Mouse (Mus musculus) hindbrain, embryonic 10.5 days (tissue): Measurements from ENCODE around the gene Rhot2. TPM values are rescaled to one million over a fixed set of nuclear protein-coding genes. Genes with fewer than 3 reads are reported as not detected.

ENCODE experiments used
- DNase-seq: peaks from one replicate; pipeline ENCODE4 v3.0.0-alpha.2; 2017; ENCODE audit warnings: low spot score
- H3K27ac ChIP-seq: fragments of 300-500 bp; sonication (generic); 2 replicates; pipeline ENCODE4 v1.5.1; 2016; ENCODE audit warnings: mild to moderate bottlenecking, moderate library complexity
- H3K27me3 ChIP-seq: fragments of 300-500 bp; sonication (generic); 2 replicates; pipeline ENCODE4 v1.6.1; 2016; ENCODE audit warnings: mild to moderate bottlenecking; ENCODE audit not compliant: poor library complexity, insufficient read depth, severe bottlenecking
- H3K36me3 ChIP-seq: fragments of 300-500 bp; sonication (generic); 2 replicates; pipeline ENCODE4 v1.6.1; 2016; ENCODE audit warnings: mild to moderate bottlenecking, moderate library complexity
- H3K4me1 ChIP-seq: fragments of 300-500 bp; sonication (generic); replicated peaks from 2 replicates; pipeline ENCODE4 v1.6.1; 2016; ENCODE audit warnings: mild to moderate bottlenecking
- H3K4me3 ChIP-seq: fragments of 300-500 bp; sonication (generic); 2 replicates; pipeline ENCODE4 v1.5.1; 2016; ENCODE audit warnings: mild to moderate bottlenecking, moderate library complexity
- H3K9me3 ChIP-seq: fragments of 300-500 bp; sonication (generic); 2 replicates; pipeline ENCODE4 v1.6.1; 2016; ENCODE audit warnings: mild to moderate bottlenecking, moderate library complexity
- WGBS: fragments of 180-500 bp; shearing (Covaris S2); methylation state at CpG from one replicate; pipeline ENCODE4 v1.1.7; 2016; 5-methylcytosine and 5-hydroxymethylcytosine counted together
- polyA plus RNA-seq: library from polyadenylated mRNA; unstranded; fragments of >200 nt; fragmentation: Nextera tagmentation; extraction: Ambion mirVana; gene quantifications from 2 replicates; pipeline ENCODE4 v1.2.1, GENCODE M21; 2016

Rhot2 gene
- polyA plus RNA-seq, 1 experiment from 2014 or later: 18.8 TPM

DNA sequence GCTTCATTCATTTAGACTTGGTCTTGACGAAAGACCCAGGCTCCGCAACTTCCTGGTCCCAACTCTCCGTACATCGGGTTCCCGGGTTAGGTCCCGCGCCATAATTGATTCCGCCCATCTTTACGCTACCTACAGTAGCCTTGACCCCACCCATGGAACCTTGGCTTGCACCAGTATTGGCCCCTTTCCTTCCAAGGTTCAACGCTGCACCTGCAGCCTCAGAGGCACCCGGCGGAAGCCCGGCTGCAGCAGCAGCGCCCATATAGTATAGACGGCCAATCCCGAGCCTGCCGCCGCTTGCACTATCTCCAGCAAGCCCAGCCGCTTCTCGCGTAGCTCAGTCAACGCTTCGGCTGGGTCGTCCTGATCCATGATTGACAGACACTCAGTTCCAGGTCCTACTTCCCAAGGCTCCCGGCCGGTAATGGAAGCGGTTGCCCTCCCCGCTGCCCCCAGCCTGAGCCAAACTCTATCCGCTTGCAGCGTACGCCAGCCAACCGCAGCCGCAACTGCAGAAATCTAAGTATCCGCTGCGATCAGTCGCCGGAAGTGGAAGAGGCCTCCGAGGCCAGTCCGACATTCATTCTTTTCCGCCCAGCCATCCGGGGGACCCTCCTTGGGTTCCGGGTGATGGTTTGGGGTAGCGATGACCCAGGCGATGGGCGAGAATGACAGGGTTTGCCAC, 52.7 kb downstream of the Rhot2 start:
- Histone ChIP-seq H3K36me3 (peaks cover 61% of the 10 kb centered on the region), H3K4me1 (peaks cover 67% of the 10 kb centered on the region), H3K27ac (peak overlapping the region; percentile 95), H3K27me3 (no peaks in the 10 kb centered on the region), H3K9me3 (no peaks in the 10 kb centered on the region), H3K4me3 (peak overlapping the region; percentile 86)
- under 1% methylated on average over 45 of the region's 45 CpGs for WGBS
- peak; percentile 86 for DNase-seq

DNA sequence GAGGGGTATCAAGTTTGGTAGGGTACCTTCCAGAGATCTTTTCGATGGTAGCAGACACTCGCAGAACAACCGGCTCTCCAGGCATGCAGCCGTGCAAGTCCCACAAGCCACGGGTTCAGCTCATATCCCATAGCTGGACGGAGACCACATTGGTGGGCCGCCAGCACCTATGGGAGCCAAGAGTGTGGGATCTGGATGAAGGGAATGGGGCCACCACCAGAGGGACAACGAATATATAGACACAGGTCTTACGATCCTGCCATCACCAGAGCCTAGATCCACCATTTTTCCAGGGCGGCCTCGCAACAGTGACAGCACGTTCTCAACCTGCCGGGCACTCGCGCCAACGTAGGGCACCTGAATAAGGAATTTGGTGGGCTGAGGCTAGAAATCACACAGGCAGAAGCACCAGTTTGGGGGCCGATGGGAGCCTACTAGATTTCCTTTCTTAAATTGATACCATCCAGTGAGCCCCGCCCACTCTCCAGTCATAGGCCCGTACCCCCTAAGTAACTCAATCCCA, 53.3 kb downstream of the Rhot2 start:
- H3K36me3 ChIP-seq: peaks cover 66% of the 10 kb centered on the region
- peaks cover 62% of the 10 kb centered on the region for H3K4me1 ChIP-seq
- peak overlapping the region; percentile 86 for H3K4me3 ChIP-seq
- peak; percentile 45 for DNase-seq
- no peaks in the 10 kb centered on the region for H3K27me3 ChIP-seq
- WGBS: 31% methylated on average over 19 of the region's 19 CpGs
- H3K9me3 ChIP-seq: no peaks in the 10 kb centered on the region
- H3K27ac ChIP-seq: peak overlapping the region; percentile 95

Other genes starting within 250 kb of the Rhot2 start
- gene Gng13, start 127.7 kb downstream of the Rhot2 start, polyA plus RNA-seq: 2.4 and 4.4 TPM in 2 replicates
- gene Chtf18, start 117.4 kb downstream of the Rhot2 start, polyA plus RNA-seq: 47.2 and 60.4 TPM in 2 replicates
- 22.2 and 24.8 TPM in 2 replicates for gene Rpusd1, start 117.2 kb downstream of the Rhot2 start, polyA plus RNA-seq
- not detected in 2 replicates for gene Mslnl, start 108.8 kb downstream of the Rhot2 start, polyA plus RNA-seq
- gene Msln, start 90.5 kb downstream of the Rhot2 start, polyA plus RNA-seq: 0.33 TPM in 1 of 2 replicates, not detected in the other
- 25.3 and 25.7 TPM in 2 replicates for gene Narfl, start 71.1 kb downstream of the Rhot2 start, polyA plus RNA-seq
- 68.1 and 88.5 TPM in 2 replicates for gene Haghl, start 59.2 kb downstream of the Rhot2 start, polyA plus RNA-seq
- 0.95 and 1.2 TPM in 2 replicates for gene Ccdc78, start 58.3 kb downstream of the Rhot2 start, polyA plus RNA-seq
- gene Fam173a, start 52.0 kb downstream of the Rhot2 start, polyA plus RNA-seq: 68.1 and 76.0 TPM in 2 replicates
- 3.4 and 4.5 TPM in 2 replicates for gene AC134908.4, start 49.2 kb downstream of the Rhot2 start, polyA plus RNA-seq
- 174 and 193 TPM in 2 replicates for gene Metrn, start 47.7 kb downstream of the Rhot2 start, polyA plus RNA-seq
- gene Fbxl16, start 35.8 kb downstream of the Rhot2 start, polyA plus RNA-seq: 11.0 and 16.7 TPM in 2 replicates
- gene Wdr24, start 21.2 kb downstream of the Rhot2 start, polyA plus RNA-seq: 30.1 and 30.7 TPM in 2 replicates
- gene Jmjd8, start 16.0 kb downstream of the Rhot2 start, polyA plus RNA-seq: 51.5 and 64.3 TPM in 2 replicates
- gene Stub1, start 11.4 kb downstream of the Rhot2 start, polyA plus RNA-seq: 360 and 390 TPM in 2 replicates
- gene Rhbdl1, start 7.6 kb downstream of the Rhot2 start, polyA plus RNA-seq: 1.7 and 3.1 TPM in 2 replicates
- gene Gm20683, start 3.1 kb downstream of the Rhot2 start, polyA plus RNA-seq: 1.5 and 3.1 TPM in 2 replicates
- 46.0 and 54.4 TPM in 2 replicates for gene Wdr90, start 16.6 kb upstream of the Rhot2 start, polyA plus RNA-seq
- gene Mcrip2, start 23.9 kb upstream of the Rhot2 start, polyA plus RNA-seq: 10.6 and 14.7 TPM in 2 replicates
- gene Mettl26, start 30.2 kb upstream of the Rhot2 start, polyA plus RNA-seq: 69.9 and 73.9 TPM in 2 replicates
- 5.8 and 26.3 TPM in 2 replicates for gene Wfikkn1, start 36.0 kb upstream of the Rhot2 start, polyA plus RNA-seq
- gene Rab40c, start 74.9 kb upstream of the Rhot2 start, polyA plus RNA-seq: 33.4 and 43.4 TPM in 2 replicates
- gene Pigq, start 100.1 kb upstream of the Rhot2 start, polyA plus RNA-seq: 65.4 and 72.6 TPM in 2 replicates
- 0.21 and 0.55 TPM in 2 replicates for gene Nhlrc4, start 100.1 kb upstream of the Rhot2 start, polyA plus RNA-seq
- gene A930017K11Rik, start 107.7 kb upstream of the Rhot2 start, polyA plus RNA-seq: 0.25 and 0.34 TPM in 2 replicates
- 32.4 and 35.0 TPM in 2 replicates for gene Capn15, start 140.9 kb upstream of the Rhot2 start, polyA plus RNA-seq
- 24.7 and 30.9 TPM in 2 replicates for gene Rab11fip3, start 224.7 kb upstream of the Rhot2 start, polyA plus RNA-seq
- 30.2 and 30.7 TPM in 2 replicates for gene Decr2, start 245.5 kb upstream of the Rhot2 start, polyA plus RNA-seq